Mouse (Mus musculus) embryo, embryonic 10 days (tissue): Measurements from ENCODE around the gene Tssk6.
A peak's percentile ranks its signal among the peaks of the same experiment; 100 is the strongest.
"Not testable (repeated sequence)": the region's sequence is repeated elsewhere in the genome, so short reads cannot be mapped to it uniquely, and the experiment has no call there.

ENCODE experiments used
- DNase-seq: peaks from one replicate; pipeline ENCODE4 v3.0.0-alpha.2; 2015; ENCODE audit warnings: low spot score

The Tssk6 gene

GRCm38 (mm10) chr8:69919010-69919409, 17.0 kb downstream of the Tssk6 start:
- DNase-seq: peak; percentile 90

- DNase-seq: peak; percentile 84
Measured at GRCm38 (mm10) chr8:69919876-69920662, 18.1 kb downstream of the Tssk6 start.

DNA sequence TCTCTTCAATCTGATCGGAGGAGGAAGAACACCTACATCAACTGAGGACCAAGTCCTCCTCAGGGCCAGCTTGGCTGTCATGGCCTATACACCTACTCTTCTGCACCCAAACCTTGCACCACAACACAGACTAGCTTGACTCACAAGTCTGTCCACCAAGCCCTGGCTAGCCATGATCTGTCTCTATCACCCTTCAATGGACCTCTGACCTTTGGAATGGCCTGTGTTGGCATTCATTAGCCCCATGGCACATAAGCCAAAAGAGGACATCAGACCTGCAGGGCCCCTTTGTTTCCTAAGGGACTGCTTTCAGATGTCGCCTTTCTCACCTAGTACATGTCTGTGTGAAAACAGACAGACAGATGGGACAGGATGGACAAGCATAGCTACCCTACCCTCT, 19.2 kb downstream of the Tssk6 start:
- DNase-seq: no peak

- DNase-seq: no peak
Measured at GRCm38 (mm10) chr8:69923986-69924385, 22.0 kb downstream of the Tssk6 start.

GRCm38 (mm10) chr8:69926901-69927300, 24.9 kb downstream of the Tssk6 start:
- no peak for DNase-seq

DNA sequence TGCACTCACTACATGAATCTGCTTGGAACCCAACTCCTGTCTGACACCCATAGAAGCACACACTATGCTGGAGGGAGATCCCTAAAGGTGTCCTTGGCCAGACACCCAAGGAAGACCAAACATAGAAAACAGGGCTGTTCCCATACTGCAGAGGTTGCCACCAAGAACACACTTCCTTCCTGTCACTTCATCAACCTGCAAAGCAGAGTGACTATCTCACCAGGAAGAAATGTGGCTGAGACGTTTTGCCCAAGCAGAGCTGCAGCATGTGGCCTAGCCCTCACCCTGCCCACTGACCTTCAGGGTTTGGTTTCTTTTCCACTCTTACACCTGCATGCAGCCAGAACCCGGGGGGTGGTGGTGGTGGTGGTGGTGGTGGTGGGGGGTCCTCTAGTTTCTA, 31.8 kb downstream of the Tssk6 start:
- no peak for DNase-seq

DNA sequence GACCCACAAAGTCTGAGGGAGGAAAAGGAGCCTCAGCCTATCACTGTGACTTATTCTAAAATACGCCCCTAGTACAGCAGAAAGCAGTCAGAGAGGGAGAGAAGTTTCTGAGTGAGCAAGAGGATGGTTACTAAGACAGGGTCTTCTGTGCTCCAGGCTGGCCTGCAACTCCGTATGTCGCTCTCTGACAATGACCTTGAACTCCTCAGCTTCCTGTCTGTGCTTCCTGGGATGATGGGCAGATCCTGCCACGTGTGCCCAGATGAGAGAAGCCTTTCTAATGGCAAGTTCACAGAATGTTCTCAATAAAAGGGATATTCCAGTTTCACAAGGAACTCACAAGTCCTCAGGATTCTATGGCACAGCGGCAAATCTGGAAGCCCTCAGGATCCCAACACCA, 32.6 kb downstream of the Tssk6 start:
- DNase-seq: no peak

DNA sequence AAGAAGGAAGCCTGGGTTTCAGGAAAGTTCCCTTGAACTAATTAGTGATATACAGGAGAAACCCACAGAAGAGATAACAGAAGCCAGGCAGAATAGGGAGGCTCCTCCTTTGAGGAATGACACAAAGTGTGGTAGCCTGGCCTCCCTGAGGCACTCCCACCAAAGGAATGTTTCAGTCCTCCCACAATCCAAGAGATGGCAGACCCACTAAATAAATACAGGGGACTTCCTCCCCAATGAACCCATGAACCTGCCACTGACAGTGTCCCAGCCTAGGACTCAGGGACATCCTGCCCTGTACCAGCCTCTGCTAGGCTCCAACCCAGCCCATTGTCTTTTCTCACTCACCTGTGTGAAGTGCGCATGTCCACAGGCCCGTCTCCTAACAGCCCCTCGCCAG, 33.4 kb downstream of the Tssk6 start:
- no peak for DNase-seq

DNA sequence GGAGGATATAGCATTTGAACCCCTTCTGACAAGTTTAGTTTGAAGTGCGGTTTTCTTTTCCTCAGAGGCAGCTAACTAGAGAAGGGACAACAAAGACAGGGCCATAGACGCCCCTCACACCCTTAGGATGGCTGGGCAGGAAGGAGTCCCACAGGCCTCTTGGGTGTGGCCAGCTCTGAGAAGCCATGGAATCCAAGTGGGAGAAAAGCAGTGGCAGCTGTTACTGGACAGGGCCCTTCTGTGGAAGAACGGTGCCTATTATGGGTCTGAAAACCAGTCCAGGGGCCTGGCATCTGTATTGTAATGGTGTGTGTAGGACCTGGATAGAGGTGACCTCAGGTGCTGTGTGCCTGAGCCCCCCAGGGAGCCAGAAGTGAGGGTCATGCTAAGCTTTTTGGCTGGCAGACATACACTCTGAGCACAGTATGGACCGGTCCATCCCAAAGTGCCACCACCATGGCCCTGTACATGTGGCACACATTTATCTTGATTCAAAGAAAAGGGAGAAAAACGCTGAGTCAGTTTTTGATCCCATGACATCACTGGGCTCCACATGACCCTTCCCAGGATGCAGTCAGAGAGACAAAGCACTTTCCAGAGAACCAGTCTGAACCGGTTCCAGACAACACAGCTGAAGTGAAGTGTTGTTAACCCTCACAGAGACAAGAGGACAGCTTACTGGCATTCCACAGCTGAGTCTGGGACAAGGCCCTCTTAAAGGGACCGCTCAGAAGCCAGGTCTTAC, 34.2 kb downstream of the Tssk6 start:
- DNase-seq: peak; percentile 68

DNA sequence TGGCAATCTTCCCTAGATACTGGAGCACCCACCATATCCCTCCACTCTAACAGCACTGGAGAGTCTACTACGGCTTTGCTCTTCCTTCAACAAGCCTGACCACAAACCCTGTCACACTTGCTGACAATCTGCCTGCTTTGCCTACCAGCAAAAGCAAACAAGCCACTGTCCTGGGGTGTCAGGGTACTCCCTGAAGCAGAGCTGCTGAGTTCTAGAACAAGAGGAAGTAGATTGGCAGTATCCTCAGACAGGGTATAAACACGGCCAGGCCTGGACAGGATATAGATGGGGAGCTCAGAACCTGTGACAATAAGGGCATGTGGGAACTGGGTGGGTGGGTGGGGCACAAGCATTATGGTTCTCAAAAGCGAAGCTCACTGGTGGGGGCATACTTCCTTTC, 35.5 kb downstream of the Tssk6 start:
- DNase-seq: no peak

DNA sequence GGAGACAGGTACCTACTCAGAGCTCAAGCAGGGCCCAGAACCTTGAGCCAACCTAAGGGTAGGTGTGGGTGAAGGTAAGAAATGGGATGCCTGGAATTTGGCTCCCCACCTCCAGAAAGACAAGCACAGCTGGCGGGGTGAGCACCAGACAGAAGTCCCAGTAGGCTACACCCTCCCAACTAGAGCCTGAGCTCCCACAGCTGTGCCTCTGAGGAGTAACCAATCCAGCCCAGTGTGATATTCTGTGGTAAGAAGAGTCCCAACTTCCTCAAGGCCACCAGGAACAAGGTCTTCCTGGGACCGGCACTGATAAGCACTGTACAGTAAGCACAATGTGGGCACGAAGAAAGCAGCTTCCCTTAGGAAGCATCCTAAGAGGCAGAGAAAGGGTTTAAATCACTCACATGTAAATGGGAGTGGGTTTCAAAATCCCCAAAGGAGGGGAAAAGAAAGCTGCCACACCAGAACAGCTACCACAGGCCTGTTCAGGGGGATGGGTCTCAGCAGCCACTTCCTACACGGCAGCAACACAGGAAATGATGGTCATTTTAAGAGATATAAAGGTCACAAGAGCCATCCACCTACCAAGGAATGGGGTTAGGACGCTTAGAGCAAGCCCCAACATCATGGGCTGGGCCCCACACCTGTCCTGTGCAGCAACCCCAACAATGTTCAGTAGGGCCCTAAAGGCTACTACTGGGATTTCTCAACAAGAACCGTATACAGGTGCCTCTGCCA, 36.4 kb downstream of the Tssk6 start:
- no peak for DNase-seq

GRCm38 (mm10) chr8:69939633-69940032, 37.6 kb downstream of the Tssk6 start:
- DNase-seq: peak; percentile 81

GRCm38 (mm10) chr8:69940386-69940785, 38.4 kb downstream of the Tssk6 start:
- no peak for DNase-seq

DNA sequence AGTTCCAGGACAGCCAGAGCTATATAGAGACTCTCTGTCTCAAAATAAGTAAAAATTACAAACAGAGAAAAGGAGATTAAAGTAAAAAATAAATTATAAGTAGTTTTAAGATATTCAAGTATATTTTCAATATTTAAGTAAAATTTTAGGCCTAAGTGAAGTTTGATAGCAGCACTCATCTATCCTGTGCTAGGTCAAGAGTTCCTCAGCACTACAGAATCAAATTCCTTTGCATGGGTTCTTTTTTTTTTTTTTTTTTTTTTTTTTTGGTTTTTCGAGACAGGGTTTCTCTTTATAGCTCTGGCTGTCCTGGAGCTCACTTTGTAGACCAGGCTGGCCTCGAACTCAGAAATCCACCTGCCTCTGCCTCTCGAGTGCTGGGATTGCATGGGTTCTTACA, 40.5 kb downstream of the Tssk6 start:
- DNase-seq: not testable (repeated sequence)

GRCm38 (mm10) chr8:69950300-69950699, 48.3 kb downstream of the Tssk6 start:
- no peak for DNase-seq
